Mouse (Mus musculus) spleen, adult 2 months (tissue): ENCODE measurements around the gene Shtn1. TPM values are rescaled to one million over a fixed set of nuclear protein-coding genes. Genes with fewer than 3 reads are reported as not detected.

ENCODE experiments used
- DNase-seq, 2 experiments: peaks; one replicate each; pipeline versions ENCODE4 v3.0.0 to v3.0.0-alpha.2; 2012 to 2021; ENCODE audit warnings: low spot score in 2 of 2, low read depth in 1 of 2
- H3K27ac ChIP-seq: fragments of 200-500 bp; 2 replicates; pipeline ENCODE4 v1.5.1; 2012; ENCODE audit warnings: low read length, inconsistent platforms; ENCODE audit not compliant: insufficient read depth
- H3K27me3 ChIP-seq: fragments of 200-500 bp; 2 replicates; pipeline ENCODE4 v1.6.1; 2012; ENCODE audit warnings: mild to moderate bottlenecking, moderate library complexity, low read length, inconsistent platforms; ENCODE audit not compliant: control insufficient read depth, insufficient read depth
- H3K36me3 ChIP-seq: fragments of 200-500 bp; 2 replicates; pipeline ENCODE4 v1.6.1; 2012; ENCODE audit warnings: mild to moderate bottlenecking, low read length, inconsistent platforms; ENCODE audit not compliant: control insufficient read depth, insufficient read depth
- H3K4me1 ChIP-seq: fragments of 200-500 bp; 2 replicates; pipeline ENCODE4 v1.6.1; 2011; ENCODE audit warnings: inconsistent platforms; ENCODE audit not compliant: control insufficient read depth, insufficient read depth, insufficient read length
- H3K4me3 ChIP-seq: fragments of 200-500 bp; 2 replicates; pipeline ENCODE4 v1.5.1; 2011; ENCODE audit warnings: mild to moderate bottlenecking, inconsistent platforms; ENCODE audit not compliant: insufficient read depth, insufficient read length; ENCODE audit errors: extremely low read depth
- CTCF ChIP-seq: fragments of 200-500 bp; IDR thresholded peaks from 2 replicates; pipeline ENCODE4 v1.5.1; 2011; ENCODE audit warnings: mild to moderate bottlenecking, inconsistent platforms; ENCODE audit not compliant: insufficient read depth, insufficient read length, insufficient replicate concordance; ENCODE audit errors: extremely low read depth
- POLR2A ChIP-seq: fragments of 200-500 bp; IDR thresholded peaks from 2 replicates; pipeline ENCODE4 v1.6.1; 2011; ENCODE audit warnings: low read depth, low read length, inconsistent platforms
- WGBS: fragments of 180-500 bp; shearing (Covaris S2); methylation state at CpG from one replicate; pipeline ENCODE4 v1.1.7; 2018; 5-methylcytosine and 5-hydroxymethylcytosine counted together
- polyA plus RNA-seq: library from polyadenylated mRNA; depleted of rRNA; stranded (reverse); fragments of >200 nt; gene quantifications from 2 replicates; pipeline ENCODE4 v1.2.3, GENCODE M21; 2012

Gene Shtn1
- polyA plus RNA-seq, 1 experiment = 1.7 TPM

DNA sequence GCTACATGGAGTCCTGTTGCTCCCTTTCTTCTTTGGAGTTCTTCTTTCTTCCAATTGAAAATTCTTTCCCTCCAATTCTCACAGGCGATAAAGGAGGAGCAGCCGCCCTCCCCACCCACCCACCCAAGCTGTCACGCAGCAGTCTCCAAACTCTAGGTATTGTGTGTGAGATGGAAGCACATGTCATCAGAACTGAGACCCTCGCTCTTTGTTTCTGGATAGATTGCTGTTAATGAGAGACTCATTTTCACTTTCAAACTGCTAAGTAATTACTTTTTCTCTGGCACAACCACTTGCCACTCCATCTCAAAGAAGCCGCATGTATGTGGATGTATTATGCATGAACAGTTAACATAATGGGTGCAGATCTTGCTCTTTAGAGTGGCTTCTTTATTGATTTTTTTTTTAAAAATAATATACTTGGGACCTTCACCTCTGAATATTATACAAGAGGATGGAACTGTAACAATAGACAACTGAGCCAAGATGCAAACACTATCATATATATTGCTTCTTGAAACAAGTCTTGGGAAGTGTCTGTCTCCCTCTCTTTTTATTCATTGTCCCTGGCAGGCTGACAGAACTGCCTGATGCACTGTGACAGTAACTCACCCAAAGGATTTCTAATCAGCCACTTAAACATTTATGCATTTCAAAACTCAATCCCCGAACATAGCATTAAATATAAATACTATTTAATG, 21.8 kb downstream of the Shtn1 start:
- TF ChIP-seq CTCF = no peak
- no peak for TF ChIP-seq POLR2A
- 95% methylated on average over 6 of the region's 6 CpGs for WGBS
- Histone ChIP-seq H3K36me3 (no peaks in the 10 kb centered on the region), H3K27ac (no peak overlapping the region), H3K27me3 (no peaks in the 10 kb centered on the region), H3K4me1 (no peaks in the 10 kb centered on the region), H3K4me3 (no peak overlapping the region)
- DNase-seq = no peak

GRCm38 (mm10) chr19:59052783-59053490, 23.0 kb downstream of the Shtn1 start:
- H3K4me1 ChIP-seq = no peaks in the 10 kb centered on the region
- WGBS = 86% methylated on average over 9 of the region's 9 CpGs
- no peak for DNase-seq
- H3K27ac ChIP-seq = no peak overlapping the region
- H3K4me3 ChIP-seq = no peak overlapping the region
- H3K27me3 ChIP-seq = no peaks in the 10 kb centered on the region
- TF ChIP-seq POLR2A (no peak), CTCF (no peak)
- H3K36me3 ChIP-seq = no peaks in the 10 kb centered on the region

- no peak for TF ChIP-seq CTCF
- TF ChIP-seq POLR2A = no peak
- 59% methylated on average over 4 of the region's 4 CpGs for WGBS
- DNase-seq = no peak
Observed at GRCm38 (mm10) chr19:59052053-59052452, 23.8 kb downstream of the Shtn1 start.

DNA sequence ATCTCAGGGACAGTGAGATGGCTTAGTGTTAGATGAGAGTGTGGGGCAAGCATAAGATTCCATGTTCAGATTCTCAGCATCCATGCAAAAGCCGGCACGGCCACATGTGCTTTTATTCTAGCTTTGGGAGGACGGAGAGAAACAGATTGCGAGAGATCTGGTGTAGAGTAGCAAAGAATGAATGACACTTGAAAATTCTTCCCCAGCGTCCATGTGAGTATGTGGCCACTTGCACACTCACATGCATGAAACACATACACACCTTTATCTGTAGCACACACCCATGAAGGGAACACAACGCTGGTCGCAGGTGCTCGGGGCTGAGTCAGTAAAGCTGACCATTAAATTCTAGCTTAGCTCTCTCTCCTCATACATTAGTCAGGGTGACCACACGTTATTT, 24.3 kb downstream of the Shtn1 start:
- no peaks in the 10 kb centered on the region for H3K4me1 ChIP-seq
- H3K4me3 ChIP-seq = no peak overlapping the region
- no peak for TF ChIP-seq CTCF
- TF ChIP-seq POLR2A = no peak
- H3K36me3 ChIP-seq = no peaks in the 10 kb centered on the region
- no peaks in the 10 kb centered on the region for H3K27me3 ChIP-seq
- DNase-seq = no peak
- 92% methylated on average over 9 of the region's 9 CpGs for WGBS
- no peak overlapping the region for H3K27ac ChIP-seq

More at GRCm38 (mm10) chr19:59052053-59052452, 23.8 kb downstream of the Shtn1 start:
- Histone ChIP-seq H3K36me3 (no peaks in the 10 kb centered on the region), H3K4me3 (no peak overlapping the region), H3K4me1 (no peaks in the 10 kb centered on the region), H3K27ac (no peak overlapping the region), H3K27me3 (no peaks in the 10 kb centered on the region)

DNA sequence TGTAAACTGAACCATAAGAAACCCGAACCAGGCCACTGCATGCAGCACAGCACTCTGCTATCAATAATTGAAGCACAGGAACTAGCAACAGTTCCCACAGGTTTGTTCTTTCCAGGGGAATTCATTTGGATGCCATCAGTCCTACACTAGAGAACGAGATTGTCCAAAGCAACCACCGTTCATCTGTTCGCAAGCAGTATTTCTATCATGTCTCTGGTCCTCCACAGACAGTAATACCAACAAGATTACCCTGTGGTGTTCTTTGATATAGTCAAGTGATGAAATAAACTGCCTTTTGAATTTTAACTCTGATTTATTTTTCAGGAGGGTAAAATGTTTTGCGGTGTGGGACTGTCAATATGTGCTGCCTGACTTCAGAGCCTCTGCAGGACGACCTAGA, 27.0 kb downstream of the Shtn1 start:
- Histone ChIP-seq H3K27me3 (no peaks in the 10 kb centered on the region), H3K4me1 (no peaks in the 10 kb centered on the region), H3K27ac (no peak overlapping the region), H3K36me3 (no peaks in the 10 kb centered on the region), H3K4me3 (no peak overlapping the region)
- DNase-seq = no peak
- WGBS = 89% methylated on average over 6 of the region's 6 CpGs
- TF ChIP-seq CTCF (no peak), POLR2A (no peak)

DNA sequence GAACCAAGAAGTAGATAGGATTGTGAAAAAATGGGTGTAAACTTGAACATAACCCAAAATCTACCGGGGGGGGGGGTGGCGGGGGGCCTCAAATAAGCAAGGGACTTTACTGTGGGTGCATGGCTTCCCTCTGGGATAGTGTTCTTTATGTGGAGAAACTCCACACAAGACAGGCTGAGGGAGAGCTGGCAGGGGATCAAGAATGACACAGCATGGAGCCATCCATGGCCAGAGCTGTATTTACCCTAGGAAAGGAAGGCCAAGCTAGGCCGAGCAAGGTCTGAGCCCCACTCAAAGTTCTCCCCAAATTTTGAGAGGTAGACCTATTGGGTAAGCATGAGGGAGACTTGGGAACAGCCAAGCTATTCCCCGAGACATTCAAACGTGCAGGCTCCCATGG, 28.4 kb downstream of the Shtn1 start:
- Histone ChIP-seq H3K27me3 (no peaks in the 10 kb centered on the region), H3K4me1 (no peaks in the 10 kb centered on the region), H3K27ac (no peak overlapping the region), H3K4me3 (no peak overlapping the region), H3K36me3 (no peaks in the 10 kb centered on the region)
- DNase-seq = no peak
- 85% methylated on average over 5 of the region's 5 CpGs for WGBS
- TF ChIP-seq POLR2A (no peak), CTCF (no peak)

DNA sequence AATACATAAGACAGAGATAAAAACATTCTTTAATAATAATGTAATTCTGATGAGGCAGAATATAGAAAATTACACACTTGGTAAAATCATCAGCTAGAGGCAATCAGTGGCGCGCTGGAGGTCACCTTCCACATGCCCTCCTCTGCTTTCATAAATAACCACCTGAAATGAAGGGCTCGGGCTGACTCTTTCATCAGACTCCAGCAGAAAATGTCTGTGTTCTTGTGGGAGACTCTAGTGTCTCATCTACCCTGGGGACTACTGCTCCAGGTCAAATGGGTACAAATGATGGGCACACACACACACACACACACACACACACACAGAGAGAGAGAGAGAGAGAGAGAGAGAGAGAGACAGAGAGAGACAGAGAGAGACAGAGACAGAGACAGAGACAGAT, 34.8 kb downstream of the Shtn1 start:
- Histone ChIP-seq H3K4me1 (no peaks in the 10 kb centered on the region), H3K27ac (no peak overlapping the region), H3K36me3 (no peaks in the 10 kb centered on the region), H3K4me3 (no peak overlapping the region), H3K27me3 (no peaks in the 10 kb centered on the region)
- 98% methylated on average over 3 of the region's 3 CpGs for WGBS
- TF ChIP-seq POLR2A (no peak), CTCF (no peak)
- no peak for DNase-seq
